Mouse (Mus musculus): Measurements from ENCODE around the gene S100a1.

The S100a1 gene

DNA sequence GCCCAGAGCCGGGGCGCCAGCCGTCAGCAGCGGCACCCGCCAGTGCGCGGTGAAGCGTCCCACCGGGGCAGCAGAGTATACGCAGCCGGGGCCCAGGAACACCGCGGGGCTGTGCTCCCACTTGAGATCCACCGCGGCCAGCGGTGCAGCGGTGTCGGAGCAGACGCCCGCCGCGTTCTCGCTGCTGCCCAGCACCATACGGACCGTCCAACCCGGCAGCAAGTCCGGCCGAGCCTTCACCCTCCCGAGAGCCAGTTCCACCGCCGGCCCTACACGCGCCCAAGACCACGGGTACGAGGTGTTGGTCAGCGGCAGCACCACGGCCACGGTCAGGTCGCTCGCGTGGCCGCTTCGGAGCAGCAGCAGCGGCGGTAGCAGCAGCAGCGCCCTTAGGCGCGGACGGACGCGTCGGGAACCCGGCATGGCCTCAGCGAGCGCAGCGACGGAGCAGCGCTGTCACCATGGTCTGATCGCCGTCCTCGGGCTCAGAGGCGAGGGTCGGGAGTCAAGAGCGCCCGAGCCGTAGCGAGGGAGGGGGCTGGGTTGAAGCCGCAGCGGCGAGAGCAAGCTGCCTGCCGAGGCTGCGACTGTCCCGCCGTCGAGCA, 49.0 kb downstream of the S100a1 start:
- no peak for DNase-seq (ENCODE audit: low spot score in 2 of 2)

DNA sequence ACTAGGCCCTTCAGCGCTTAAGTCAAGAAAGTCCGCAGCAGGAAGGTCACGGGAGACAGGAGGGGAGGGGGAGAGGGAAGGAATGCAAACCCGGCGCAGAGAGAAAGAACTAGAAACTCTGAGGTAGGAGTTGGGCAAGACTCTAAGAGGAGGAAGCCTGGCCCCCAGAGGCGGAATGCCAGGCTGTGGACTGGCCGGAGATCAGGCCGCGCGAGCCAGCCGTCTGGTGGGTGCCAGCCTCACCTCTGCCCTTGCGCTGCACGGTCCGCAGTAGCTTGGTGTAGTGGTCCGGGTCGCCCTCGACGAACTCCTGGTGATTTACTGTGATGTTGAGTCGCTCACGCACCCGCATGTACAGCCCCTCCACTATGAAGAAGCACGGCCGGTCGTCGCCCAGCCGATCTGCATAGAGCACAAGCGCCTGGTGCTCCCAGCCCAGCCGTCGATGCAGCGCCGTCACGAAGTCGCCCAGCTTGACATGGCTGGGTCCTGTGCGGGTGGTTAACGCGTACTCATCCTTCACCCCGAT, 49.6 kb downstream of the S100a1 start:
- DNase-seq (ENCODE audit: low spot score in 2 of 2), result no peak

DNA sequence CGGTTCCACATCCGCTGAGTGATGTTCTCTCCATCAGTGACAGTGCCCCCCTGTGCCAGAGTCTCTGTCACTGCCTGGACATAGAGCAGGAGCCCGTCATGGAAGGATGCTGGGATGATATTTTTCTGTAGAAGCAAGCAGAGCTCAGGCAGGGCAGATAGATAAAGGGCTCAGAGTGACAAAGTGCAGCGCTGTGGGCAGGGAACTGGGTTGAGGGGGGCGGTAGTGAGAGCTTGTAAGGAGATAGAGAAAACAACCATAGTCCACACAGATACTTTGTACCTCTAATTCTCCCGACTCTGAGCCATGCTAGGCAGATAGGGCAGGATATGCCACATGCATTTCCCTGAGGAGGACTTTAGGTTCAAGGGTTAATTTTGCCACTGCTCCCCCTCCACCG, 51.6 kb downstream of the S100a1 start:
- DNase-seq (ENCODE audit: low spot score in 2 of 2), result no peak

DNA sequence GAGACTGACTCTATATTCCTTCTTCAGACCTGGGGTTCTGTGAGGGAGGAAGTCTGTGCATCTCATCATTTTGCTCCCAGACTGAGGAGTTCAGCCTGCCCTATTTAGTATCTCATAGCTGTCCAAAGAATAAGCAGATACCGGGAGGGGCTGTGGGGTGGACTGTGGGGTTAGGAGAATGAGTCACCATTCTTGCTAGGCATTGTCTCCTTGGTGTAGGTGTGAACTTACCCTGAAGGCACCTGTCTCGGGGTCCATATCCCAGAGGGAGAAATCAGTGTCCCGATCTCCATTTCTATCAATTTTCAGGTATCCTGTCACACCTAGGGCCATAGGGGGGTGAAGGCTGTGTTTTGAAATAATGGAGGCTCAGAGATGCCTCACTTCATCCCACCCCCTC, 52.3 kb downstream of the S100a1 start:
- DNase-seq (ENCODE audit: low spot score in 2 of 2), result no peak
